Mouse (Mus musculus): ENCODE measurements around the gene Hoxd8.

Gene Hoxd8

DNA sequence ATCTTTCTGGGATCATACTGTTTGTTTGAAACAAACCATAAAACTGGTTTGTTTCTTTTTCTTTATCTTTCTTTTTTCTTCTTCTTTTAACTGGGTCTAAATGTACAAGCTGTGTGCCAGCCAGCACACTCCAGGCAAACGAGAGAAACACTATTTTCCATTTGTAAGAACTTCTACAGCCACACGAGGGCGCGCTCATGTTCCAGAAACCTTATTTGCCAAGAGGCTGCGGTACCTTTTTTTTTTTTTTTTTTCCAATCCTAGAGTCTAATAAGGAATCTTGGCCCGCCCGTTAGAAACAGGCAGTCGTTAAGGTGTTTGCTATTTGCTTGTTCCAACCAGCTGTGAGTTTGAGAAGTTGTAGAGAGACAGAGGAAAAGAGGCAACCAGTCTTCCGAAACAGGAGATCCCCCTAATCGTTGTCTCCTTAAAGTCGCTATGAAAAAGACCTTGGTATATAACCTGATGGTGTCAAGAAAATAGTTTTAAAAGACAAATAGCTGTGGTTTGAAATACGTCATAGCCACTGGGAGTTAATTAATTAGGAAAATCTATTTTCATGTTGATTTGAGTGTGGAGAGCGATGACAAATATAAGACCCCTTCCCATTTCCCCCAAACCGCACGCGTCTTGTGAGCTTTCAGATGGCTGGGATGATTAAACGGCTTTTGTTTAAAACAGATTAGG, 18.0 kb upstream of the Hoxd8 start:
- peak; percentile 15 for DNase-seq (ENCODE audit: low spot score)

DNA sequence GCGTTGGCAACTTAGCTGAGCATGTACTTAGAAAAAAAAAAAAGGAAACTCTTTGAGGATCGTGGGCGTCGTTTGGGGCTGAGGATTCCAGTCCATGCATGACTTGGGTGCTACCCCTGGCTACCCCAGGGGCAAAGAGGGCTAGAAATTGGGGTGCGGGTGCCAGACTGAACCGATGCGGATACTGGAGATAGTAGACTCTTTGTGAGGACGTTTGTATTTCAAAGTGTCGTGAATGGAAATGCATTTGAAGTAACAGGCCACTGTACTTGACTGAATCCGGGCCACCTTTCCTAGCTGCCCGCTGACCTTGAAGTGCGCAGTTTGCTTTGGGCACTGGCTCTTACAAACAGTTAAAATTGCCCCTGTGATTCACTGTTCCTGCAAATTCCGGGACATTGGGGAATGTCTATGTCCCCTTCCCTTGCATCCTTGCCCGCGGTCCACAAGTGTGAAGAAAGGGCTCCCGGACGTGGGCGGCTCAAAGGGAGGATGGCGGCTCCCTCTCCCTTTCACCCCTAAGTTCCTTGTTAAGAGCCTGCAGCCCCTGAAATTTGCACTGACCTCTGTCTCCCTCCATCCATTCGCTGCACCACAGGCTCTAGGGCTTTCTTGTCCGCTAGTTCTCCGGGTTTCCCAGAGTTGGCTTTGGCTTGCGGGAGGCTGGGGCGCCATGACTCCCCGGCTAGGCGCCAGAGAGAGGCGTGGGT, 17.3 kb upstream of the Hoxd8 start:
- DNase-seq (ENCODE audit: low spot score) = no peak

DNA sequence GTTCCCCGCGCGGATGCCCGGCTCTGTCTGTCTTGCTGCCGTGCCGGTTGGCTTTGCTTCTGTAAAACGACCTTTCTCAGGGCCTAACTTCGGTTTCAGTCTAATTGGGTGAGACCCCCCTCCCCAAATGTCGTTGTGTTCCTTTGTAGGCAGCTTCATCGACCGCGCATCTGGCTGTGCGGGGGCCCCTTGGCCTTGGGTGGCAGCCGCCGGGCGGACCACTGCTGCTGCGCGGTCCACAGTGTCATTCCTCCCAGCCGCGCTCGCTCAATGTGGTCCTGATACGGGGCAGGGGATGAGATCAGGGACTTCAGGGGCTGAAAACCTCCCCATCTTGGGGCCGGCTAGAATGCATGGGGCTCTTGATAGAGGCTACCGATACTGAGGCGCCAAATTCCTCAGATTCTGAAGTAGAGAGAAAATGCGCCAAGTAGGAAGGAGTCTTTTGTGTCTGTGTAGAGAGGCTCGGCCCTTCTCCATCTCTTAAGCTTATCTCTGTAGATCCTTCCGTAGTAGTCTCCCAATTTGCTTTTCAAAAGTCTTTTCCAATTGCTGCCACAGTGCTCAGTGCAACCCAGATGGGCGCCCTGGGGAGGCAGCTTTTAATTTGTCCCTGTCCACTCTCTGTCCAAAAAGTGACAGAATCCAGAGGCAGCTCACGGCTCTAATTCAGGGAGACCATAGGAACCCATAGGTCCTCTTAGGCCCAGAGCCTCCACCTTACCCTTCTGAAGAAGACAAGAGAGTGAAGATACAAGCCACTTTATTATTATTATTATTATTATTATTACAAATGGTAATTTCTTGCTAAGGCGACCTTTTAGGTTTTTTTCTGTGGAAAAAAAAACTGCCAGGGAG, 16.5 kb upstream of the Hoxd8 start:
- no peak for DNase-seq (ENCODE audit: low spot score)

DNA sequence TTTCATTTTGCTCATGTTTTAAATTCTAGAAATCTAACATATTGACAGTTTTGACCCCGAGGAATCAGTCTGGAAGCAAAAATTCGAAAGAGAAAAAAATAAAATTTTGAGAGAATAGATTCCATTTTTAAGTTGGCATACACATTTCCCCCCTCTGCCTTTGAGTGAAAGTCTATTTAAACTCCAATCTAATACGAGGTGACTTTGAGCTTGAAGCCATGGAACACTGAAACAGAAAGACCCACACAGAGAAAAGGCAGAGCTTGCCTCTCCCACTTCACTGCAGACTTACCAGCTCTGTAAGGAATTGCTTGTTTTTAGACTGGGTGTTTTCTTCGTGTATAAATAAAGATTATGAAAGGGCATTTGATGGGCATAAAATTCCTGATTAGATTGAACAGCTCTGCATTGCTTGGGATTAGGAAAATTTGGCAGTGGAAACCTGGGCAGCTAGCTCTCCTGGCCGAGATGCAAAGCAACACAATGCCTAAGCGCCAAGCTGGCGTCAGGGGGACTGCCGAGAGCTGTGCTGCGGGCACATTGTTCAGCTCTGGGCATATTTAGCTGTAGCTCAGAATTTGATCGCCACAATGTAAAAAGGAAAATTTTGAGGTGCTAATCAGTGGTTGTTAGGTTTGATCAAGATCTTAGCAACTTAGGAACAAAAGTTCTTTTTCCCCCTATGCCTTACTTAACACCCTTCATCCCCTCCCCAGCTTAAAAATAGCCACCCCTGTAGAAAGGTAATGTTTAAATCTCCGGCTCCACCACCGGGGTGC, 15.4 kb upstream of the Hoxd8 start:
- no peak for DNase-seq (ENCODE audit: low spot score)

DNA sequence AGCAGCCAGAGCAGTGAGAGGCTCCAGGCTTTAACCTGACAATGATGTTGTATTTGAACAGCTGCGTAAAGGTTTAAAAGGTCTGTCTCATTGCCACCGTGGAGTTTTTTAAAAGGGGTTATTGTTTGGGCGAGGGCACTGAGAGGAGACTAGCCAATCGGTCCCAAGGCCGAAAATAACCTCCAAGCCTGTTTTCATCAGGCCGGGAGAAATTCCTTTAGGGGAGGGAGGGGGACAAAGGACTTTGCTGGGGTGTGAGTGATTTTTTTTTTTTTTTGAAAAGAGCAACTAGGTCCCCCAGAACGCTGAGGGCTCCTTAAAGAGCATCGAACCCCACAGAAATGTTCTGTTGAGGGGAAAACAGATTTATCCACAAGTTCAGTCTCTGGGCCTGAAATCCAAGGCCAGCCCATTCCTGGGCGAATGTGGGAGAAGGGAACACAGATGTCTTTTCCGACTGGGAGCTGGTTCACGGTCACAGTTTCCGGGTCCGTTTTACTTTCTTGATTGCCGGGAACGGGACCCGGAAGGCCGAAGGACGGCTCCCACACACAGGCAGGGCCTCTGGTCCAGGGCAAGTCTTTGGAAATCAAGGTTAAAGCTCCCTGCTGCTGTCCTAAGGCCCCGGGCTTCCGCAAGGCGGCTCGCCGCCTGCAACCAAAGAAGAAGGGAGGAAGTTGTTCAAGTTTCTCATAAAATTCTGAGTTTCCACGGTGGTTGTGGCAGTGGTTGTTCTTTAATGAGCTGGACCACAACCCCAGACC, 14.7 kb upstream of the Hoxd8 start:
- DNase-seq (ENCODE audit: low spot score) = no peak

DNA sequence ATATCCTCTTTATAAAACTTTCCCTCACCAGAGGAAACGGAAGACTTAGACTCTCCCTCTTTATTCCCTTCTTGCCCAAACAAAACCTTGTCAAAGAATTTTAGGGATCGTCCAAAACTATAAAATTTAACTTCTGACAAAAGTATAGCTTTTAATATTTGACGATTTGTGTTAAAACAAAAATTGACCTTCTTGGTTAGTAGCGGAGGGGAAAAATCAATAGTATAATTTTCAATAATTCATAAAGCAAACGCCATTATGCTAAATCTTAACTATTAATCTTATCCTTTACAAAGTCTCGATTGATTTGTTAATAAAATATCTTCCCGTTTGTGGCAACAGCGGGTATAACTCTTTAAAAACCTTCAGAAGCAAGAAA, 14.1 kb upstream of the Hoxd8 start:
- no peak for DNase-seq (ENCODE audit: low spot score)

DNA sequence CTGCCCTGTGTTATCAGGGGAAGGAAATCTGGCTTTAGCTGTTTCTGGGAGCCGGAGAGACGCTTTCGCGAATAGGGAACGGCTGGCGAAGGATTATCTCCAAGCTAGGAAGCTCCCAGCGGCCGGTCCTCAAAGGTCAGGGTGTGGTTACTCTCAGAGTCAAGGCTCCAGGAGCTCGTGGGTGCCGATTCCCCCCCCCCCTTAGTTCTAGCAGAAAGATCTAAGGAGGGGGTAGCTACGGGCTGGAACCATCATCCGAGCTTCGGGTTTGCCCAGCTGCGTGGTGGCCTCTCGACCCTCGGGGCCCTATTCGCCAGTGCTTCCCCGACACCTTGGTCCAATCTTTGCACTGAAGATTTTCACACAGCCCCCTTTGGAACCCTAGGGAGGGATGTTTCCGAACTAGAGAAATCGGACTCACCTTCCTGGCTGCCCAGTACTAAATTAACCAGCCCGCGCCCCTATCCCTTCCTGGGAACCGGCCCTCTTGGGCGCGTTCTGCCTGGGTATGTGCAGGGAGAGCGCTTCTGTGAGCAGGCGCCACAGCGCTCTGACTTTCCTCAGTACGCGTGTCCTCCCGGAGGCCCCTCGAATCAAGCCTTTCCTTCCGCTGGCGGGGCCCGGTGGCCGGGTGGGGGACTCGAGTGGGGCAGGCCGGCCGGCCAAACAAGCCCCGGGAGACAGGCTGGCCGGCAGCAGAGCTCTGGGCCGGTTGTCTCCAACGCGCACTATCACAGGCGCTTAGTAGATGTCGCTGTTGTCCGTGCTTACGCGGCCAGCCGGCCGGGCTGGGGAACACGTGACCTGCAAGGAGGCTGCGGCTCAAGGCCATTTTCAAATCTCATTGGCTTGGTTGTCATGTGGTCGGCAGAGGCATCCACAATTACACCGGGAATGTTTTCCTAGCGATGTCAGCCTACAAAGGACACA, 13.1 kb upstream of the Hoxd8 start, which contains the start of gene Hoxd10:
Gene Hoxd10 (plus strand): TSS at position 903 of the 930 bp plus-strand sequence.
- no peak for DNase-seq (ENCODE audit: low spot score)

DNA sequence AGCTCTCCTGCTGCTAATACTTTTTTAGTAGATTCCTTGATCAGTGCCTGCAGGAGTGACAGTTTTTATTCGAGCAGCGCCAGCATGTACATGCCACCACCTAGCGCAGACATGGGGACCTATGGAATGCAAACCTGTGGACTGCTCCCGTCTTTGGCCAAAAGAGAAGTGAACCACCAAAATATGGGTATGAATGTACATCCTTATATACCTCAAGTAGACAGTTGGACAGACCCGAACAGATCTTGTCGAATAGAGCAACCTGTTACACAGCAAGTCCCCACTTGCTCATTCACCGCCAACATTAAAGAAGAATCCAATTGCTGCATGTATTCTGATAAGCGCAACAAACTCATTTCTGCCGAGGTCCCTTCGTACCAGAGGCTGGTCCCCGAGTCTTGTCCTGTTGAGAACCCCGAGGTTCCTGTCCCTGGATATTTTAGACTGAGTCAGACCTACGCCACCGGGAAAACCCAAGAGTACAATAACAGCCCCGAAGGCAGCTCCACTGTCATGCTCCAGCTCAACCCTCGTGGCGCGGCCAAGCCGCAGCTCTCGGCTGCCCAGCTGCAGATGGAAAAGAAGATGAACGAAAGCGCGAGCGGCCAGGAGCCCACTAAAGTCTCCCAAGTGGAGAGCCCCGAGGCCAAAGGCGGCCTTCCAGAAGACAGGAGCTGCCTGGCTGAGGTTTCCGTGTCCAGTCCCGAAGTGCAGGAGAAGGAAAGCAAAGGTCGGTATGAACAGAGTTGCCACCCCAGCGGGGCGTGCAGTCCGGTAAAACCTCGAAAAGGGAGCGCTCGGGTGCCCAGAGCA, 12.2 kb upstream of the Hoxd8 start:
- no peak for DNase-seq (ENCODE audit: low spot score)

DNA sequence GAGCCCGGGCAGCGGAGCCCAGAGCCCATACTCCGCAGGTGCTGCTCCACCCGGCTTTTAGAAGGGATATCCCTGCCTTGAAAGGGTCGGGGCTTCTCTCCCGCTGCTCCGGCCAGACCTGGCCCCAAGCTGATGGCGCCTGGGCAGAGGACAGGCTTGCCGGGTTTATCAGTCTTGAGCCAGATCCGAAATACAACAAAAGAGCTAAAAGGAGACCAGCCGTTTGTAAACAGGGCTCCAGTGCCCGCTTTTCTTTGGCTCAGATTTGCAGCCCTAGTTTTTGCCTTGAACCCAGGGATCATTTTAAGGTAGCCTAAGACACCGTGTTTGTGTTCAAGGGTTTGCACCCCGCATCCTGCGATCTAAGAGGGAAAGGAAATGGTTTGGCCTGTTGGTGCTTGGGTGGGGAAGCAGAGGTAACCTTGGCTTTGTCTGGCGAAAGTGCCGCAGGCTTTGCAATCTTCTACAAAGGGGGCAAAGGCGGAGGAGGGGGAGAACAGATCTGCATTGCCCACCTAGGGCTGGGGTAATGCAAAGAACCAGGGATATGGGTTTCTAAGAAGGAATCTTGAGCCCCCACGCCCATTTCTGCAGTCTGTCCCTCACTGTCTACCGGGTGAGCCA, 11.5 kb upstream of the Hoxd8 start:
- DNase-seq (ENCODE audit: low spot score) = no peak

DNA sequence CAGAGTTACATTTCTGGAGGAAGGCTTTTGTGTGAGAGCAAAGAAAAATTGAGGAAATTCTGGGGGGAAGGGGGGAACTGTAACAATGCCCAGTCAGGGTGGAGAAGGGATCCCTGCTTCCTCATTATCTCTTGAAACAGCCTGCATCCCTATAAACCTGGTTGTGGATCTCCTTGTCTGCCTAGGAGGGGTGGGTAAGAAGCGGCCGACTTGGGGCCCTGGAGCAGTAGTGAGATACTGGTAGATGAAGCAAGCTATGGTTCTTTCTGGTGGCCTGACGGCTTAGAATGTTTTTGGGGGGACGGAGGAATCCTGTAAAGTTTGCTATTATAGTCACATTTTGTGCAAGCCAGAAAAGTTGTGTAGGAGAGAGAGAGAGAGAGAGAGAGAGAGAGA, 11.0 kb upstream of the Hoxd8 start:
- DNase-seq (ENCODE audit: low spot score) = no peak

DNA sequence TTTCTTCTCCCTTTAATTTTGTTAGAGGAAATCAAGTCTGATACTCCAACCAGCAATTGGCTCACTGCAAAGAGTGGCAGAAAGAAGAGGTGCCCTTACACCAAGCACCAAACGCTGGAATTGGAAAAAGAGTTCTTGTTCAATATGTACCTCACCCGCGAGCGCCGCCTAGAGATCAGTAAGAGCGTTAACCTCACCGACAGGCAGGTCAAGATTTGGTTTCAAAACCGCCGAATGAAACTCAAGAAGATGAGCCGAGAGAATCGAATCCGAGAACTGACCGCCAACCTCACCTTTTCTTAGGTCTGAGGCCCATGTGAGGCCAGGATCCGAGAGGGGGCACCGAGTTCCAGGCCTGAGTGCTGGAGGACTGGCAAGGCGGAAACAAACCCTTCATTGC, 10.3 kb upstream of the Hoxd8 start:
- no peak for DNase-seq (ENCODE audit: low spot score)

DNA sequence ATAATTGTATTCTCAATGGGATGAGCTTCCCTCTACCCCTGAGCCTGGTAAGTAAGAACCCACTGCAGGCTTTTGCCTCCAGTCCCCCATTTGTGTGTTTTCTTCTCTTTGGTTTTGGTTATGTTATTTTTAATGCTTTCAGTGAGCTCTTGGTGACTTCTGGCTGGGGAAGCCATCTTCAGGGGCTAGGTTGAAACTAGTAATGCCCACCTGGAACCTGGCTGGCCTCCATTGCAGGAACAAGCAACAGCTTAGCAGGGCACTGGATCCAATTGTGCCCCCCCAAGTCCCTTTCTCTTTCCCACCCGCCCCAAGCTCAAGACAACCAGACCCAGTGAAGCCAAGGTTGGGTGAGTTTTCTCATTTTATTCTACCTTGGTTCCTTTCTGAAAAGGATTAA, 9.0 kb upstream of the Hoxd8 start:
- DNase-seq (ENCODE audit: low spot score) = no peak

DNA sequence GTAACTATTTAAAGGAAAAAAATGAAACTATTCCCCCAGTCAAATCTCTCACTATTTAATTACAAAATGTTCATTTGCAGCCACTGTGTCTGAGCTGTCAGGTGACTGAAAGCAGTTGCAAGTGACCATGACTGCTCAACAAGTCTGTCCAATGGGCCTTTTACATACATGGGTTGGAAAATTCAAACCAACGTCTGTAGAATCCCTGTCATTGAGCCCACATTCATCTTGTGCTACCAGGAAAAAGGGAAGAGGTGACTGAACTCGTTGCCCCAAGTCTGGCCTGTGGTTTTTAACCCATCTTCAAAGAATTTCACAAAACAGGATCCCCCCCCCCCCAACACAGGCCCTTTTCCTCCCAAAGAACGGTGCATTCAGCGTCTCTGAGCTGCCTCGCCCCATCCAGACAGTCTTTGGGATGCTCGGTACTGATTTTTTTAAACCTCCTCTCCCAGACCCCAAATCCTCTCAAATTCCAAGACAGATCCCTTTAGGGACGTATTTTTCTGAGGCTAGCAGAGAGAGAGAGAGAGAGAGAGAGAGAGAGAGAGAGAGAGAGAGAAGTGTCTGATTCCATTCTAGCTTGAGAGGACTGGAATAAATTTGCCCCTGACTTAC, 8.5 kb upstream of the Hoxd8 start:
- no peak for DNase-seq (ENCODE audit: low spot score)

DNA sequence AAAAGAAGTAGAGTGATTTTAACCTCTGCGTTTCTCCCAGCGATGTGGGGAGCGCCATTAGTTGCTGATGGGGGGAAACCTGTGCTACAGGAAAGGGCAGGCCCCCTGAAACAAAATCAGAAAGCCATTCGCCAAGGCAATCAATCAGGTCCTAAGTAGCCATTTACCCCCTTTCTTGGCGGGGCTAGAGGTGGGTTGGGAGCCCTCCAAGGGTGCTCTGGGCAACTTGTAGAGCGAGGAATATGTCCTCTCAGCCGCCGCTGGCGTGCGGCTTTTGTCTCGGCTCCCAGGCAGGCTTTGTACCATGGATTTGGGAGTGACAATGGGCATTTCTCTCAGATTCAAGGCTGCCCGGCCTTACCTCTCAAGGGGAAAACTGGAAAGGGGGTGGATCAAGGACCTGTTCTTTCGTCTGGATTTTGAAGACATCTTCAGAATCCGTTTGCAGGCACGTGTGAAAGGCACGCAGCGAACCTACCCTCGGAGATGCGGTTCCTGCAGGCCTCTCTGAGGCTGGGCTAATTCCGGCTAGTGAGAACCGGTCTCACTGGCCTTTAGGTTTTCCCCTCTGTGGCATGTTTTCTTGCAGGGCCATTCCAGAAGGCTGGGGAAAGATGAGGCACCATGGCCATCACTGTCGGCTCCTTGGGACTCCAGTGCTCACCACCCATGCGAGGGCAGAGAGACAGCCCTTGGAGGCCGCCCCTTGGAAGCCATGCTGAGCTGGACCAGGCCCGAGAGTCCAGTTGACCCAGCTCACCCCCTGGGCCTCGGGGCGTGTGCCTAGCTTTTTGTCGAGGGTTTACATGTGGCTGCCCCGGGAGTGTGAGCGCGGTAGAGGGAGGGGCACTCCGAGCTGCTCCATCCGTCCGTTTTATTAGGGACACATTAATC, 7.7 kb upstream of the Hoxd8 start:
- DNase-seq (ENCODE audit: low spot score) = no peak

DNA sequence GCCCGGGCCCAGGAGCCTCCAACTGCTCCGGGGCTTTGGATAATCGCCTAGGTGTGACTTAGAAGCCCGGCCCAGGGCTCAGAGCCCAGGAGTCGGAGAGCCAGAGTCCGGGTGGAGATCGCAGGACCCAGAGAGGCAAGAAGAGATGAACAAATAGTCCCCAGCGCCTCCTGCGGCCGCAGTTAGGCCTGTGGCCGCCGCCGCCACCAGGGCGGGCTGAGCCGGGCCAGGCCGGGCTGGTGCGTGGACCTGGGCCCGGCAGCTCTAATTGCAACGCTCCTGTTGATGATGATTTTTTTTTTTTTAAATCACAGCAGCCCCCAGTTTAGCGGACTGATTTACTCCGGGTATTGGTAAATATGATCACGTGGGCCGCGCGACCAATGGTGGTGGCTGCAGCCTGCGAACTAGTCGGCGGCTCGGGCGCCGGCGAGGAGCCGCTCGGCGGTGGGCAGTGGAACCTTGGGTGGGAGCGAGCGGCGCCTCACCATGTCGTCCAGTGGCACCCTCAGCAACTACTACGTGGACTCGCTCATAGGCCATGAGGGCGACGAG, 6.8 kb upstream of the Hoxd8 start, which contains the start of gene Hoxd9:
Gene Hoxd9 (plus strand): TSS at position 161 of the 555 bp plus-strand sequence.
- DNase-seq (ENCODE audit: low spot score) = no peak

DNA sequence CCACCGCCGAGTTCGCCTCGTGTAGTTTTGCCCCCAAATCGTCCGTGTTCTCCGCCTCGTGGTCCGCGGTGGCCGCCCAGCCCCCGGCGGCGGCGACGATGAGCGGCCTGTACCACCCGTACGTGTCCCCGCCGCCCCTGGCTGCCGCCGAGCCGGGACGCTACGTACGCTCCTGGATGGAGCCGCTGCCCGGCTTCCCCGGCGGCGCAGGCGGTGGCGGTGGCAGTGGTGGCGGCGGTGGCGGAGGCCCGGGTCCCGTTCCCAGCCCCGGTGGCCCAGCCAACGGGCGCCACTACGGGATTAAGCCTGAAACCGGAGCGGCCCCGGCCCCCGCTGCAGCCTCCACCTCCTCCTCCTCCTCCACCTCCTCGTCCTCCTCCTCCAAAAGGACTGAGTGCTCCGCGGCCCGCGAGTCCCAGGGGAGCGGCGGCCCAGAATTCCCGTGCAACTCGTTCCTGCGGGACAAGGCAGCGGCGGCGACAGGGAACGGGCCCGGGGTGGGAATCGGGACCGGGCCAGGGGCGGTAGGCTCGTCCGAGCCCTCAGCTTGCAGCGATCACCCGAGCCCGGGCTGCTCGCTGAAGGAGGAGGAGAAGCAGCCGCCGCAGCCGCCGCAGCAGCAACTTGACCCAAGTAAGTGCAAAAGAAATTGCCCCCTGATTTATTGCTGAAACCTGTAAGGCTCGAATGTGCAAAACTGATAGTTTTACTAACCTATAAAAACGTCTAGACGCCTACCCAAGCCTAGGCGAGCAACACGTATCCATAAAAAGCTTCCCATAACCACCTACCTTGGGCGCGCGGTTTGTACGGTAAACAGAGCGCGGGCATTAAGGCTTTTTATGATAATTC, 6.0 kb upstream of the Hoxd8 start:
- no peak for DNase-seq (ENCODE audit: low spot score)

All from c-Kit-positive CD71-positive TER-119-positive erythroid progenitor cells, embryonic 14.5 days (primary cell).